Mouse (Mus musculus) CH12F3 (cell line): ENCODE results near the gene Mrps2.
"Not testable (repeated sequence)": the region's sequence is repeated elsewhere in the genome, so short reads cannot be mapped to it uniquely, and the experiment has no call there.

Source experiments
- in situ Hi-C: fragments of 300-500 bp; cut with MboI; formaldehyde crosslinking; loops from 2 replicates; pipeline ENCODE4 v1.14.3; 2020; ENCODE audit warnings: low sequenced_read_pairs

Gene Mrps2

DNA sequence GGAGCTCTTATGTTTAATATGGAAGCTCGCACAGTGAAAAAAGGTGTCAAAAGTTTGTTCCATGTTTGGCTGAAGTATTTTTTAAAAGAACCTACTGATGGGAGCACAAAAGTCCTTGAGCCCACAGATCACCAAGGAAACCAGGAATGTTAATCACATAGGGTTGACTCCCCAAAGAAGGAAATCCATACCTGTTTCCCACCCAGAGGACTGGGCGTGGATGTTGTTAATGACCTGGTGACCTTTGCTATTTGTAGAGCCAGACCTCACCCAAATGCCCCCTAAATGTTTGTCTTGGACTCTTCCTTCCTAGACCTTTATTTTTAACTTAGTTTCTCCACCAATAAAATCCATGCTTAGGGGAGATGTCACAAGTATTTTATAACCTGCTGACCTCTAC is 2.7 kb downstream of the Mrps2 start:
- in situ Hi-C loops: no loop called here

DNA sequence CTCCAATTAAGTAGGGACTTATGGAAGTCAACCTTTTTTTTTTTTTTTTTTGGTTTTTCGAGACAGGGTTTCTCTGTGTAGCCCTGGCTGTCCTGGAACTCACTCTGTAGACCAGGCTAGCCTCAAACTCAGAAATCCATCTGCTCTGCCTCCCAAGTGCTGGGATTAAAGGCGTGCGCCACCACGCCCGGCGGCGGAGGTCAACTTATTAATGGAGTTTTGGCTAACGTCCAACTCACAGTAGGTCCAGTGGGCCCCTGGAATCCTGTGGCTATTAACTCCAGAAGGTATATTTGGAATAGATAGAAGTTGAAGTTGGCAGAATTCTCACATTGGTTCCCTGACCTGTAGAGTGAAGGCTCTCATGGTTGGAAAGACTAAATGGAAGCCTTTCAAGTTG is 4.1 kb downstream of the Mrps2 start:
- in situ Hi-C loops: not testable (repeated sequence)

- in situ Hi-C loops: not testable (repeated sequence)
Observed at GRCm38 (mm10) chr2:28477993-28478392, 10.1 kb downstream of the Mrps2 start.

DNA sequence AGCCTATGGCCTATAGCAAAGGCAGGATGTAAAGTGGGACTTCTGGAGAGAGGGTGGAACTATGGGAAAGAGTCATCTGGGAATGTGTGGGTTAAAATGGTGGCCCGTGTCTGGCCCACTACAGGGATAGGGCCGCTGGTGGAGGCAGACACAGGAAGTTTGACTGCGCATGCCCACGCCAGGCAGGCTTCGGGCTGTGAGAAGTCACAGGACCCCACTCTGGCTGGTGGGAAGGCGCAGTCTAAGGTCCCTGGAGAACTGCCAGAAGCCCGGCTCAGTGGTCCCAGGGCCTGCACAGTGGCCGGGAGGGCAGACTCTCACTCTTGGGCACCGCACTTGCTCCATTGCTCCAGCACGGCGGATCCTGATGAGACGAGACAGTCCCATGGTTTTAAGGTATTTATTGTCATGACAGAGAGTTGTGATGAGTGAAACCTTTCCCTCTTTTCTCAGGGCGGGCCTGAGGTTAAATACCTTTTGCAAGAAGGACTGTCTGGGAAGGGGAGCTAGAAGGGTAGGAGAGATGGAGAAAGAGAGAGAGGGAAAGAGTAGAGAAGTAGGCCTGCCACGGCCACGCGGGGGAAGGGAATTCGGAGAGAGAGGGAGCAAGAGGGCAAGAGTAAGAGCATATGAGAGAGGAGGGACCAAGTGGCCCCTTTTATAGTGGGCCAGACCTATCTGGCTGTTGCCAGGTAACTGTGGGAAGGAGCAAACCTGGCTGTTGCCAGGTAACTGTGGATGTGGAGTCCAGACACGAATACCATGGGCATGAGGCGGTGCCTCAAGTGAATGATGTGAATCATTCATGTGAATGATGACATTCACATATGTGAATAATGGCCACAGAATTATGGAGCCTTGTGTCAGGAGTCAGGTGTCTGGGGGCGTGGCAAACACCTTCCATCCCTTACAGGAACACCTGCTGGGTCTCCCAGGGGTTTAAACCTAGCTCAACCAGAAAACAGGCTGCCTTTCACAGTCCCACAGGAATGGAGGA is 11.6 kb downstream of the Mrps2 start:
- in situ Hi-C loops: no loop called here

GRCm38 (mm10) chr2:28483861-28484260 is 16.0 kb downstream of the Mrps2 start:
- in situ Hi-C loops: no loop called here

DNA sequence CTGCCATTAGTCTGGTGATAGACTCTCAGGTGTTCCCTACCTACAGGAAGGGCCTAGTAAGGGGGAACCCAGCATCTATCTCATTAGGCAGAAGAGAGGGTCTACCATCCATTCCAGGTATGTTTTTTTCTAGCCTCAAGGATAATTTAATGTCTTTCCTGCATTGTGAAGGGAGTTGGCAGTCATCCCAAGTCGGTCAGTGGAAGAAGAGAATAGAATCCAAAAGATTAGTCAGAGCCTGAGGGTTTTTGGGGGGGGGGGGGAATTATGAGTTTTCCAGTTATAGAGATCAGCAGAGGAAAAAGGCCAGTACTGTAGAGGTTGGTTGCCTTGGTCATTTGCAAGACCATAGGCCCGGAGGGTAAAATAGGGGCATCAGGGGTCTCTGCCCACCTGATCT is 26.7 kb downstream of the Mrps2 start:
- in situ Hi-C loops: no loop called here

DNA sequence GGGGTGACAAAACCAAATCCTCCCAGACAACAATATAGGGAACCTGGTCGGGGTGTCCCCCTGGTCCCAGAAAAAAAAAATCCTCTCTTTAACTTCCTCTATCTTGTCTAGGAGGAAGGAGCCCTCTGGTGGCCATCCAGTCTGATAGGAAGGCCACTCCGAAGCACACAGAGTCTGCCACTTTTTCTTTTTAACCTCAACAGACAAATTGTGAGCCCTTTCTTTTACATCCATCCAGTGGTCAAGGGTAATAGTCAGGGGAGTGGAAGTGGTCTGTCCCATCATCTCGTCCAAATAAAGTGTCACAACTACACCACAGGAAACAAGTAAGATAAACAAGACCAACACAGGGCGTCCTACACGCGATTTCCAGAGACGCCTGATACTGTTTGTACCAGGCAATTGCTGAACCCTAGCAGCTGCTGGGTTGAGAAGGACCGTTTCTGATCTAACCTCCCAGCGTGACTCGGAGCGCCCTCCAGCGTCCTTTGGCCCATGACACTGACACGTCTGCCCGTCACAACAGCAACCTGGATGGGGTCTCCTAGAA is 27.4 kb downstream of the Mrps2 start:
- in situ Hi-C loops: no loop called here

- in situ Hi-C loops: no loop called here
Observed at GRCm38 (mm10) chr2:28495801-28496595, 28.1 kb downstream of the Mrps2 start.

DNA sequence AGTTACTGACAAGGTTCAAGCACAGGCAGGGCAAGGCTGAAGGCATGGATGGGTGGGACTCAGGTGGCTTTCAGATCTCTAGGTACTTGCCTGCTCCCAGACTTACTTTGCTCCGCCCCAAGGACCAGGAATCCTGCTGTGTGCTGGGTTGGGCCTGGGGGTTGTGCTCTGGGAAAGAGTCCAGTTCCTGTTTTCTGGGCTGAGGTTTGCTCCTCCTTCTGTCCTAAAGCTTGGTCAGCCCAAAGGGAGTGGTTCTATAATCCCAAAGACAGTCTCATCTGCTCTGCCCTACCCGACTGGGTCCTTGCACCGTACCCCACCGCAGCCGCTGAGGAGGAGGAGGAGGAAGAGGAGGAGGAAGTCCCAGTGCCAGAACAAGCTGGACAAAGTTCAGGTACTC is 28.8 kb downstream of the Mrps2 start, which contains the start of gene Gbgt1:
Gbgt1 (plus strand) TSS at position 221 of the 400 bp plus-strand sequence.
- in situ Hi-C loops: no loop called here

DNA sequence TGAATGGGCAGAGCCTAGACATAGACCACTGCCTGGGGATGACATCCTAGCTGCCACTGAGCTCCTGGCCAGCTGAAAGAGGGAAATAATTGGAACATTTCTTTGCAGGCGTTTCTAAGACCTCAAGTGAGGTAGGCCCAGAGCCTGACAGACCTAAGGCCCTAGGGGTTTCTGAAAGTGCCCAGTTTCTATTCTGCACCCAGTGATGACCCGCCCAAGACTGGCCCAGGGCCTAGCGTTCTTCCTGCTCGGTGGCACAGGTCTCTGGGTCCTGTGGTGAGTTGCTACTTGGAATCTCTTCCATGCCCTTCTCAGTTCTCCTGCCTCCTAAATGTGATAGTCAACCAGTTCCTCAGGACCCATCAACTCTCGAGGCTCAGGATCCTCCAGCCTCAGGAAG is 29.7 kb downstream of the Mrps2 start:
- in situ Hi-C loops: no loop called here

DNA sequence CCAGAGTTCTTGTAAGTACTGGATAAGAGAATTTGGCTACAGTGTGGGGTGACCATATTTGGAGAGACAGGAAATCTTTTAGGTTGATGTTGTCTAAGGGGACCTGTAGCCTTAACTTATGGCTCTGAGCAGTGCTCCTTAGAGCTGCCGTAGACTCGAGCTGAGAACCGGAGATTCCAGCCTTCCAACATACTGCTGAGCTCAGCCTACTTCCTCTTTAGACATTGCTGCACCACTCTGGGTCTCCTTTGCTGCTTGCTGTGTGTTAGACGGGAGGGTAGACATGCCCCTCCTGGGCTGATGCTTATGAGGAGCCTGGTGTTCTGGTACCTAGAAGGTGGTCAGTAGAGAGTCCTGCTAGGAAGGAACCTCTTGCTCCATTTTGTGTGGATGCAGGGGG is 30.6 kb downstream of the Mrps2 start:
- in situ Hi-C loops: no loop called here

DNA sequence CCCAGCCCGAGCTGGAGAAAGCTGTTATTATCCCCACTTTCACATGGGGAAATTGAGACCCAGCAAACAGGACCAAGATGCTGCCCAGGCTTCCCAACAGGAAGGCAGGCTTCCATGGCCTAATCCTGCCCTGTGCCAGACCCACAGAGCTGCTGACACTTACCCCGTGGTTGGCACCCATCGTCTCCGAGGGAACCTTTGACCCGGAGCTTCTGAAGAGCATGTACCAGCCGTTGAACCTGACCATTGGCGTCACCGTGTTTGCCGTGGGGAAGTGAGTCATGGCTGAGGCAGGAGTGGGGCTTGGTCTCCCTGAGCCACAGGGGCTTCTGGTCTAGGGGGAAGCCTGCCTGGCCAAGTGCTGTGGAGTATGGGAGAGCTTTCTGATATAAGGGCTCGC is 35.1 kb downstream of the Mrps2 start:
- in situ Hi-C loops: no loop called here

DNA sequence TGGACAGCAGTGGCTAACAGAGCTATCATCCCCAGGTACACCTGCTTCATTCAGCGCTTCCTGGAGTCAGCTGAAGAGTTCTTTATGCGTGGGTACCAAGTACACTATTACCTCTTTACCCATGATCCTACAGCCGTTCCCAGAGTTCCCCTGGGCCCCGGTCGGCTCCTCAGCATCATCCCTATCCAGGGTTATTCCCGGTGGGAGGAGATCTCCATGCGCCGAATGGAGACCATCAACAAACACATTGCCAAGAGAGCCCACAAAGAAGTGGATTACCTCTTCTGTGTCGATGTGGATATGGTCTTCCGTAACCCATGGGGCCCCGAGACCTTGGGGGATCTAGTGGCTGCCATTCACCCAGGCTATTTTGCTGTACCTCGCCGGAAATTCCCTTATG is 36.8 kb downstream of the Mrps2 start:
- in situ Hi-C loops: no loop called here

DNA sequence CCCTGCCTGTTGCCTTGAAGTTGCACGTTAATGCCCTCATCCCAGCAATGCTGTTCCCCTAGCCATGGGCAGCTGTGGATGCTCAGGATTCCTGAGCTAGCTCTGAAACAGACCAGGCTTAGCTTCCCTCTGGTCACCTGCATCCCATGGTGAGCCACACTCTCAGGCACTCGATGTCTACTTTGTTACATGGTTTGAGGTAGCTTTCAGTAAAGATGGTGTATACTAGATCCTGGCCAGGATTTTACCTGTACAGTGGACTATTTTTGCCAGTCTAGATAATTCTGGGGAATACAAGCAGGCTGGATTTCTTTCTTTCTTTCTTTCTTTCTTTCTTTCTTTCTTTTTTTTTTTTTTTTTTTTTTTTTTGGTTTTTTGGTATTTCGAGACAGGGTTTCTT is 37.9 kb downstream of the Mrps2 start, which contains the start of gene Gm10134:
Gm10134 (plus strand) TSS at position 301 of the 400 bp plus-strand sequence.
- in situ Hi-C loops: no loop called here

- in situ Hi-C loops: no loop called here
Observed at GRCm38 (mm10) chr2:28506291-28506690, 38.4 kb downstream of the Mrps2 start.

- in situ Hi-C loops: not testable (repeated sequence)
Observed at GRCm38 (mm10) chr2:28511600-28511999, 43.7 kb downstream of the Mrps2 start.

DNA sequence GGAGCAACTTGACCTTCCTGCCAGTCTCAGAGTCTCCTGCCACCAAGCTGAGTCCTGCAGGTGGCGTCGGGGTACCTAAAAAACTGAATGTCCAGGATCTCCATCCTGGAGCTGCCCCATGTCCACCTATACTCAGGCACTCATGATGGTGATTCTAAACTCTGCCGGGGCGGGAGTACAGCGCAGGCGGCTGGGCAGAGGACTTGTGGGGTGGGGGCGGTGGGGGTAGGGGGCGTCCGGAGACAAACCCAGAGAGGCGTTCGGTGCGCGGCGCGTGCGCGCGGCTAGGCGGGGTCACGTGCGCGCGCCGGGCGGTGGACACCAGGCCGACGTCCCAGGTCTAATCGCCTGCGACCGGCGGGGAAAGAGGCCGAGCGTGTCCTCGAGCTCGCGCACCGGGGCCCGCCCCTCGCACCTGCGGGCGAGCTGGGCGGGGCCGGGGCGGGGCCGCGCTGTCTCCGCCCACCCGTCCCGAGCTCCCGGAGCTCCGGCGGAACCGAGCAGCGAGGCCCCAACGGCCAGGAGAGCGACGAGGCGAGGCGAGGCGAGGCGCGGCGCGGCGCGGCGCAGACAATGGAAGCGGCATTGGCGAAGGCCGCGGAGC is 45.0 kb downstream of the Mrps2 start, which contains the start of gene Ralgds:
Ralgds (plus strand) TSS at position 328 of the 604 bp plus-strand sequence.
- in situ Hi-C loops: no loop called here

DNA sequence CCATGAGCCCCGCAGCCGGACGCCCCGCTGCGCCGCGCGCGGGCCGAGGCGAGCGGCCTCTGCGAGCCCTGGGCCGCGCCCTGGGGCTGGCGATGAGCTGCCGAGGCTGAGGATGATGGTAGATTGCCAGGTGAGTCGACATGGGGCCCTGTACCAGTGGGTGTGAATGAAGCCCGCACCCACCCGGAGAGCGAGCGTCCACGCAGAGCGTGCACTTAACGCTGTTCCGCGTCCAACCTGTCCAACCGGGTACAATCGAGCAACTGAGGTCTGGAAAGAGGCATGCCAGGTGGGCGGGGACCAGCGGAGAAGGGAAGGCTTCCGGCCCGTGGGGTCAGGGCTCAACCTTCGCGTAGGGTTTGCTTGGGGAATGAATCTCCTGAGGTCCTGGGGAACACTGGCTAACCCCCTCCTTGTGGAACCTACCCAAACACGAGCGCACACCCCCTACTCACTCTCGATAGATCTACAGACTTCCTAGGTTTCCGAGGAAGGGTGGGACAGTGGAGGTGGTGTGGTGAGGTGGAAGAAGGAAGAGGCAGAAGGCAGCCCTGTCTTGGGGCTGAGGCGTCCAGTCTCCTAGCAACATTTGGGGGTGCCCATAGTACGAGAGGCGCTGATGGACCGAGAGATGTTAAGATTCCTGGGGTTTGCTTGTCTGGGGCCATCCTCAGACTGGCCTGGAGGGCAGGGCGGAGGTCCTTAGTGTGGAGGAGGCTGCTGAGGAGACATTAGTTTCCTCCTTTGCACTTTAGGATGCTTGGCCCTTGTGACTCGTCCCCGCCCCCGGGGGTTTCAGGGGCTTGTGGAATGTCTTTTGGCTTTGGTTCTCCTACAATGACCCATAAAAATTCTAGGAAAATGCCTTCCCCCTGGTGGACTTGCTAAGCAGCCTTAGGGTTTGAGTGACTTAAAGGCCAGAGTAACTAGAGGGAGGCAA is 45.8 kb downstream of the Mrps2 start:
- in situ Hi-C loops: no loop called here

GRCm38 (mm10) chr2:28514489-28514888 is 46.6 kb downstream of the Mrps2 start:
- in situ Hi-C loops: no loop called here
